Mouse (Mus musculus): ENCODE measurements at regions not wholly inside any gene's neighbourhood (a gene's known extent, or its start where the extent isn't known, plus 50 kb on each side); places are given as distances from the start of the nearest gene placed in this dataset.

- no peak for DNase-seq (ENCODE audit: low spot score)
Measured at GRCm38 (mm10) chr14:76868131-76868530, 168.4 kb upstream of the Ccdc122 start.

GRCm38 (mm10) chr14:76864664-76865063 is 171.9 kb upstream of the Ccdc122 start:
- DNase-seq (ENCODE audit: low spot score), result no peak

GRCm38 (mm10) chr14:76863035-76863706 is 173.4 kb upstream of the Ccdc122 start:
- DNase-seq (ENCODE audit: low spot score), result no peak

- no peak for DNase-seq (ENCODE audit: low spot score)
Measured at GRCm38 (mm10) chr14:76858396-76858795, 178.2 kb upstream of the Ccdc122 start.

- DNase-seq (ENCODE audit: low spot score), result no peak
Measured at GRCm38 (mm10) chr14:76857196-76857773, 179.3 kb upstream of the Ccdc122 start.

- no peak for DNase-seq (ENCODE audit: low spot score)
Measured at GRCm38 (mm10) chr14:76856591-76856990, 180.0 kb upstream of the Ccdc122 start.

GRCm38 (mm10) chr14:76854965-76855364 is 181.6 kb upstream of the Ccdc122 start:
- DNase-seq (ENCODE audit: low spot score), result no peak

GRCm38 (mm10) chr14:76851473-76852214 is 184.9 kb upstream of the Ccdc122 start:
- DNase-seq (ENCODE audit: low spot score), result no peak

GRCm38 (mm10) chr14:76850641-76851040 is 185.9 kb upstream of the Ccdc122 start:
- no peak for DNase-seq (ENCODE audit: low spot score)

- DNase-seq (ENCODE audit: low spot score), result no peak
Measured at GRCm38 (mm10) chr14:76850051-76850450, 186.5 kb upstream of the Ccdc122 start.

GRCm38 (mm10) chr14:76849636-76850035 is 186.9 kb upstream of the Ccdc122 start:
- DNase-seq (ENCODE audit: low spot score), result no peak

GRCm38 (mm10) chr14:76849071-76849470 is 187.5 kb upstream of the Ccdc122 start:
- no peak for DNase-seq (ENCODE audit: low spot score)

- DNase-seq (ENCODE audit: low spot score), result no peak
Measured at GRCm38 (mm10) chr14:76845706-76846105, 190.9 kb upstream of the Ccdc122 start.

- DNase-seq (ENCODE audit: low spot score), result no peak
Measured at GRCm38 (mm10) chr14:76844717-76845116, 191.9 kb upstream of the Ccdc122 start.

GRCm38 (mm10) chr14:76837583-76838220 is 198.9 kb upstream of the Ccdc122 start:
- DNase-seq (ENCODE audit: low spot score), result no peak

GRCm38 (mm10) chr14:76836926-76837516 is 199.6 kb upstream of the Ccdc122 start:
- no peak for DNase-seq (ENCODE audit: low spot score)

- DNase-seq (ENCODE audit: low spot score), result no peak
Measured at GRCm38 (mm10) chr14:76836271-76836670, 200.3 kb upstream of the Ccdc122 start.

GRCm38 (mm10) chr14:76834084-76834483 is 202.5 kb upstream of the Ccdc122 start:
- DNase-seq (ENCODE audit: low spot score), result no peak

GRCm38 (mm10) chr14:76829161-76829510 is 207.4 kb upstream of the Ccdc122 start:
- no peak for DNase-seq (ENCODE audit: low spot score)

GRCm38 (mm10) chr14:76828453-76829160 is 208.0 kb upstream of the Ccdc122 start:
- DNase-seq (ENCODE audit: low spot score), result no peak

GRCm38 (mm10) chr14:76824066-76824465 is 212.5 kb upstream of the Ccdc122 start:
- DNase-seq (ENCODE audit: low spot score), result no peak

All from layer of hippocampus, adult 11-12 months (tissue).